Mouse (Mus musculus) heart, postnatal 0 days (tissue): ENCODE results near the gene Olfr690. TPM values are rescaled to one million over a fixed set of nuclear protein-coding genes. Genes with fewer than 3 reads are reported as not detected.
A peak's percentile ranks its signal among the peaks of the same experiment; 100 is the strongest.

Source experiments
- ATAC-seq: fragments of 200-750 bp; cut with Nextera tagmentation; 2 replicates; pipeline ENCODE4 v1.8.0; 2017; ENCODE audit warnings: low read depth, moderate number of reproducible peaks, moderate library complexity; ENCODE audit not compliant: insufficient read depth
- DNase-seq: peaks from one replicate; pipeline ENCODE4 v3.0.0-alpha.2; 2016; ENCODE audit warnings: low spot score
- H3K27ac ChIP-seq: fragments of 300-500 bp; sonication (generic); 2 replicates; pipeline ENCODE4 v1.5.1; 2014; ENCODE audit warnings: low read depth, mild to moderate bottlenecking
- H3K27me3 ChIP-seq: fragments of 300-500 bp; sonication (generic); 2 replicates; pipeline ENCODE4 v1.6.1; 2014; ENCODE audit warnings: low read length, mixed read lengths; ENCODE audit not compliant: control insufficient read depth, insufficient read depth
- H3K36me3 ChIP-seq: fragments of 300-500 bp; sonication (generic); replicated peaks from 2 replicates; pipeline ENCODE4 v1.6.1; 2014; ENCODE audit warnings: low read length, mixed read lengths; ENCODE audit not compliant: control insufficient read depth, insufficient read depth
- H3K4me1 ChIP-seq: fragments of 300-500 bp; sonication (generic); 2 replicates; pipeline ENCODE4 v1.6.1; 2014; ENCODE audit warnings: antibody characterized with exemption; ENCODE audit not compliant: control insufficient read depth, insufficient read depth
- H3K4me2 ChIP-seq: fragments of 300-500 bp; sonication (generic); 2 replicates; pipeline ENCODE4 v1.6.1; 2014; ENCODE audit warnings: low read depth, mild to moderate bottlenecking, low read length, moderate library complexity
- H3K4me3 ChIP-seq: fragments of 300-500 bp; sonication (generic); 2 replicates; pipeline ENCODE4 v1.5.1; 2014; ENCODE audit warnings: low read depth, low read length
- H3K9ac ChIP-seq: fragments of 300-500 bp; sonication (generic); replicated peaks from 2 replicates; pipeline ENCODE4 v1.6.1; 2014; ENCODE audit warnings: low read depth, low read length, mixed read lengths
- H3K9me3 ChIP-seq: fragments of 300-500 bp; sonication (generic); replicated peaks from 2 replicates; pipeline ENCODE4 v1.6.1; 2016; ENCODE audit warnings: low read length; ENCODE audit not compliant: control insufficient read depth
- CTCF ChIP-seq: IDR thresholded peaks from 2 replicates; pipeline ENCODE4 v1.5.1; 2016; ENCODE audit warnings: antibody characterized with exemption, control low read depth, low read depth
- EP300 ChIP-seq: IDR thresholded peaks from 2 replicates; pipeline ENCODE4 v1.6.1; 2016; ENCODE audit warnings: antibody characterized with exemption, low read depth
- WGBS: fragments of 180-500 bp; shearing (Covaris S2); extraction: QIAGEN DNeasy Blood & Tissue Kit; methylation state at CpG from one replicate; pipeline ENCODE4 v1.1.7; 2014; 5-methylcytosine and 5-hydroxymethylcytosine counted together
- polyA plus RNA-seq: library from polyadenylated mRNA; unstranded; fragments of >200 nt; fragmentation: Nextera tagmentation; extraction: Ambion mirVana; gene quantifications from 2 replicates; pipeline ENCODE4 v1.2.1, GENCODE M21; 2015
- total RNA-seq: library from RNA; depleted of rRNA; stranded (reverse); fragments of >200 nt; gene quantifications from 2 replicates; pipeline ENCODE4 v1.2.3, GENCODE M21; 2014; ENCODE audit warnings: low replicate concordance; rRNA removed

The Olfr690 gene
- total RNA-seq (not detected in 2 replicates), polyA plus RNA-seq (not detected in 2 replicates)

- no peak for DNase-seq
- H3K36me3 ChIP-seq, result no peaks in the 10 kb centered on the region
- no peaks in the 10 kb centered on the region for H3K27me3 ChIP-seq
- H3K27ac ChIP-seq, result no peak within 1 kb of the TSS
- no peaks in the 10 kb centered on the region for H3K4me1 ChIP-seq
- ATAC-seq, result no peak
- TF ChIP-seq CTCF (no peak), EP300 (no peak)
- H3K4me2 ChIP-seq, result no peak within 1 kb of the TSS
- 76% methylated on average over 1 of the region's 1 CpGs for WGBS
- H3K9me3 ChIP-seq, result no peaks in the 10 kb centered on the region
- H3K9ac ChIP-seq, result no peak within 1 kb of the TSS
- no peak within 1 kb of the TSS for H3K4me3 ChIP-seq
Observed at GRCm38 (mm10) chr7:105334004-105334403, at the start of gene Olfr690. Gene Olfr690 (minus strand): TSS chr7:105334104.

GRCm38 (mm10) chr7:105380329-105380728, 46.4 kb upstream of the Olfr690 start:
- H3K27ac ChIP-seq, result no peak overlapping the region
- no peaks in the 10 kb centered on the region for H3K9me3 ChIP-seq
- ATAC-seq (no peak), DNase-seq (no peak)
- TF ChIP-seq EP300 (no peak), CTCF (no peak)
- no peaks in the 10 kb centered on the region for H3K27me3 ChIP-seq
- H3K4me2 ChIP-seq, result no peak overlapping the region
- H3K36me3 ChIP-seq, result peaks cover 83% of the 10 kb centered on the region
- H3K4me1 ChIP-seq, result no peaks in the 10 kb centered on the region
- H3K4me3 ChIP-seq, result no peak overlapping the region
- 94% methylated on average over 3 of the region's 3 CpGs for WGBS
- H3K9ac ChIP-seq, result no peak overlapping the region

GRCm38 (mm10) chr7:105374866-105375265, 41.0 kb upstream of the Olfr690 start, which contains the start of gene Gm5901:
Gene Gm5901 (plus strand): TSS chr7:105375038.
- H3K4me2 ChIP-seq, result no peak within 1 kb of the TSS
- no peak within 1 kb of the TSS for H3K4me3 ChIP-seq
- ATAC-seq (no peak), DNase-seq (no peak)
- H3K36me3 ChIP-seq, result peaks cover 39% of the 10 kb centered on the region
- H3K9ac ChIP-seq, result no peak within 1 kb of the TSS
- TF ChIP-seq EP300 (no peak), CTCF (no peak)
- peak within 1 kb of the TSS; percentile 53; the same call in 1 of the 2 replicates for H3K27ac ChIP-seq
- no peaks in the 10 kb centered on the region for H3K9me3 ChIP-seq
- 74% methylated on average over 1 of the region's 1 CpGs for WGBS
- no peaks in the 10 kb centered on the region for H3K27me3 ChIP-seq
- 0 out of 2 replicates have a peak, but pooled peaks cover 14% of the 10 kb centered on the region for H3K4me1 ChIP-seq

GRCm38 (mm10) chr7:105373976-105374375, 40.1 kb upstream of the Olfr690 start:
- Histone ChIP-seq H3K27ac (peak overlapping the region; percentile 53; the same call in 1 of the 2 replicates), H3K4me2 (no peak overlapping the region), H3K36me3 (peaks cover 30% of the 10 kb centered on the region), H3K4me1 (0 out of 2 replicates have a peak, but pooled peaks cover 14% of the 10 kb centered on the region), H3K9ac (no peak overlapping the region), H3K9me3 (no peaks in the 10 kb centered on the region), H3K27me3 (no peaks in the 10 kb centered on the region), H3K4me3 (no peak overlapping the region)
- ATAC-seq (no peak), DNase-seq (no peak)
- TF ChIP-seq EP300, result no peak
- no peak for TF ChIP-seq CTCF
- 75% methylated on average over 3 of the region's 3 CpGs for WGBS

- peak; percentile 89 for ATAC-seq
- H3K27ac ChIP-seq, result peak overlapping the region; percentile 53; the same call in 1 of the 2 replicates
Observed at GRCm38 (mm10) chr7:105373509-105373908, 39.6 kb upstream of the Olfr690 start.

GRCm38 (mm10) chr7:105372912-105373311, 39.0 kb upstream of the Olfr690 start:
- Histone ChIP-seq H3K4me2 (no peak overlapping the region), H3K4me1 (0 out of 2 replicates have a peak, but pooled peaks cover 14% of the 10 kb centered on the region), H3K9me3 (no peaks in the 10 kb centered on the region), H3K27me3 (no peaks in the 10 kb centered on the region), H3K36me3 (peaks cover 19% of the 10 kb centered on the region), H3K9ac (no peak overlapping the region), H3K4me3 (no peak overlapping the region), H3K27ac (peak overlapping the region; percentile 53; the same call in 1 of the 2 replicates)
- DNase-seq (no peak), ATAC-seq (no peak)
- TF ChIP-seq CTCF, result no peak
- no peak for TF ChIP-seq EP300
- 90% methylated on average over 1 of the region's 1 CpGs for WGBS

More at GRCm38 (mm10) chr7:105373509-105373908, 39.6 kb upstream of the Olfr690 start:
- H3K4me1 ChIP-seq, result 0 out of 2 replicates have a peak, but pooled peaks cover 14% of the 10 kb centered on the region
- no peak overlapping the region for H3K4me2 ChIP-seq
- peak; percentile 65 for DNase-seq
- peaks cover 25% of the 10 kb centered on the region for H3K36me3 ChIP-seq
- H3K9me3 ChIP-seq, result no peaks in the 10 kb centered on the region
- H3K4me3 ChIP-seq, result no peak overlapping the region
- no peaks in the 10 kb centered on the region for H3K27me3 ChIP-seq
- TF ChIP-seq EP300, result no peak; the same call in 1 of the 2 replicates
- no peak for TF ChIP-seq CTCF
- WGBS, result 25% methylated on average over 4 of the region's 4 CpGs
- H3K9ac ChIP-seq, result no peak overlapping the region
